Mouse (Mus musculus): ENCODE measurements around the gene Ly75.
A peak's percentile ranks its signal among the peaks of the same experiment; 100 is the strongest.

Ly75 gene

GRCm38 (mm10) chr2:60303796-60304195 is 79.3 kb downstream of the Ly75 start:
- DNase-seq: no peak

- no peak for DNase-seq
These were observed 83.8 kb downstream of the Ly75 start for GRCm38 (mm10) chr2:60299323-60299722.

GRCm38 (mm10) chr2:60298266-60298665 is 84.8 kb downstream of the Ly75 start:
- DNase-seq: no peak

- no peak for DNase-seq
These were observed 91.7 kb downstream of the Ly75 start for GRCm38 (mm10) chr2:60291381-60291780.

GRCm38 (mm10) chr2:60289451-60289850 is 93.7 kb downstream of the Ly75 start:
- DNase-seq: no peak

GRCm38 (mm10) chr2:60288606-60289005 is 94.5 kb downstream of the Ly75 start:
- DNase-seq: no peak

GRCm38 (mm10) chr2:60285107-60285617 is 97.9 kb downstream of the Ly75 start:
- DNase-seq: no peak

GRCm38 (mm10) chr2:60284467-60284821 is 98.7 kb downstream of the Ly75 start, which contains the start of gene Cd302:
TSS of gene Cd302 (minus strand) at chr2:60284488.
- no peak for DNase-seq

- peak; percentile 64 for DNase-seq
These were observed 99.2 kb downstream of the Ly75 start for GRCm38 (mm10) chr2:60283751-60284466.

- DNase-seq: peak; percentile 11
These were observed 99.8 kb downstream of the Ly75 start for GRCm38 (mm10) chr2:60283208-60283750.

GRCm38 (mm10) chr2:60282625-60283024 is 100.5 kb downstream of the Ly75 start:
- DNase-seq: no peak

GRCm38 (mm10) chr2:60278627-60279026 is 104.5 kb downstream of the Ly75 start:
- no peak for DNase-seq

- peak; percentile 65 for DNase-seq
These were observed 113.1 kb downstream of the Ly75 start for GRCm38 (mm10) chr2:60269856-60270479.

- no peak for DNase-seq
These were observed 115.5 kb downstream of the Ly75 start for GRCm38 (mm10) chr2:60267567-60267966.

GRCm38 (mm10) chr2:60260621-60261350 is 122.3 kb downstream of the Ly75 start:
- peak; percentile 18 for DNase-seq

- no peak for DNase-seq
These were observed 123.9 kb downstream of the Ly75 start for GRCm38 (mm10) chr2:60259186-60259585.

- DNase-seq: no peak
These were observed 126.4 kb downstream of the Ly75 start for GRCm38 (mm10) chr2:60256751-60257150.

- DNase-seq: no peak
These were observed 129.6 kb downstream of the Ly75 start for GRCm38 (mm10) chr2:60253506-60253905.

- no peak for DNase-seq
These were observed 130.3 kb downstream of the Ly75 start for GRCm38 (mm10) chr2:60252782-60253181.

Data from kidney, adult 11 months (tissue).